Mouse (Mus musculus) liver, embryonic 12.5 days (tissue): ENCODE data around the gene Rab11a. TPM values are rescaled to one million over a fixed set of nuclear protein-coding genes. Genes with fewer than 3 reads are reported as not detected.

Source experiments
- ATAC-seq: fragments of 200-750 bp; cut with Nextera tagmentation; 2 replicates; pipeline ENCODE4 v1.8.0; 2017; ENCODE audit warnings: moderate number of reproducible peaks, mild to moderate bottlenecking, moderate library complexity
- H3K27ac ChIP-seq: fragments of 300-500 bp; sonication (generic); 2 replicates; pipeline ENCODE4 v1.5.1; 2016; ENCODE audit warnings: mild to moderate bottlenecking
- H3K27me3 ChIP-seq: fragments of 300-500 bp; sonication (generic); replicated peaks from 2 replicates; pipeline ENCODE4 v1.6.1; 2016; ENCODE audit warnings: mild to moderate bottlenecking, moderate library complexity
- H3K36me3 ChIP-seq: fragments of 300-500 bp; sonication (generic); 2 replicates; pipeline ENCODE4 v1.6.1; 2016; ENCODE audit warnings: mild to moderate bottlenecking, moderate library complexity
- H3K4me1 ChIP-seq: fragments of 300-500 bp; sonication (generic); 2 replicates; pipeline ENCODE4 v1.6.1; 2016
- H3K4me2 ChIP-seq: fragments of 300-500 bp; sonication (generic); 2 replicates; pipeline ENCODE4 v1.6.1; 2016; ENCODE audit warnings: mild to moderate bottlenecking, moderate library complexity
- H3K4me3 ChIP-seq: fragments of 300-500 bp; sonication (generic); 2 replicates; pipeline ENCODE4 v1.5.1; 2016; ENCODE audit warnings: mild to moderate bottlenecking, moderate library complexity
- H3K9ac ChIP-seq: fragments of 300-500 bp; sonication (generic); 2 replicates; pipeline ENCODE4 v1.6.1; 2016; ENCODE audit warnings: mild to moderate bottlenecking, moderate library complexity
- H3K9me3 ChIP-seq: fragments of 300-500 bp; sonication (generic); replicated peaks from 2 replicates; pipeline ENCODE4 v1.6.1; 2016; ENCODE audit warnings: mild to moderate bottlenecking, moderate library complexity
- WGBS: fragments of 180-500 bp; shearing (Covaris S2); methylation state at CpG from one replicate; pipeline ENCODE4 v1.1.7; 2016; ENCODE audit not compliant: insufficient replicate concordance; 5-methylcytosine and 5-hydroxymethylcytosine counted together
- polyA plus RNA-seq: library from polyadenylated mRNA; unstranded; fragments of >200 nt; fragmentation: Nextera tagmentation; extraction: Ambion mirVana; gene quantifications from 2 replicates; pipeline ENCODE4 v1.2.1, GENCODE M21; 2016

Gene Rab11a
- polyA plus RNA-seq, result 240 and 248 TPM in 2 replicates

GRCm38 (mm10) chr9:64737406-64738201 is at the start of gene Rab11a:
Rab11a (minus strand) TSS chr9:64737758.
- H3K9me3 ChIP-seq, result no peaks in the 10 kb centered on the region
- peak within 1 kb of the TSS; percentile 90 for H3K4me2 ChIP-seq
- H3K4me3 ChIP-seq, result peak within 1 kb of the TSS; percentile 100
- no peaks in the 10 kb centered on the region for H3K36me3 ChIP-seq
- H3K4me1 ChIP-seq, result peaks cover 21% of the 10 kb centered on the region
- 0% methylated on average over 61 of the region's 61 CpGs for WGBS
- no peaks in the 10 kb centered on the region for H3K27me3 ChIP-seq
- peak; percentile 93 for ATAC-seq
- H3K9ac ChIP-seq, result peak within 1 kb of the TSS; percentile 97
- peak within 1 kb of the TSS; percentile 92 for H3K27ac ChIP-seq

- 79% methylated on average over 9 of the region's 9 CpGs for WGBS
- no peak for ATAC-seq
- no peak overlapping the region for H3K9ac ChIP-seq
- no peaks in the 10 kb centered on the region for H3K36me3 ChIP-seq
- H3K27ac ChIP-seq, result peak overlapping the region; percentile 33
- no peaks in the 10 kb centered on the region for H3K27me3 ChIP-seq
- H3K9me3 ChIP-seq, result no peaks in the 10 kb centered on the region
- no peak overlapping the region for H3K4me3 ChIP-seq
- no peak overlapping the region for H3K4me2 ChIP-seq
- H3K4me1 ChIP-seq, result peaks cover 36% of the 10 kb centered on the region
Measured at GRCm38 (mm10) chr9:64786216-64786905, 48.8 kb upstream of the Rab11a start.

- peaks cover 24% of the 10 kb centered on the region for H3K4me1 ChIP-seq
- no peak overlapping the region for H3K4me2 ChIP-seq
- H3K27ac ChIP-seq, result 0 out of 2 replicates have a peak overlapping the region, but pooled peaks have one; percentile 28
- H3K9me3 ChIP-seq, result no peaks in the 10 kb centered on the region
- no peaks in the 10 kb centered on the region for H3K36me3 ChIP-seq
- 25% methylated on average over 4 of the region's 4 CpGs for WGBS
- H3K4me3 ChIP-seq, result no peak overlapping the region
- H3K27me3 ChIP-seq, result no peaks in the 10 kb centered on the region
- ATAC-seq, result peak; percentile 67; the same call in 1 of the 2 replicates
- no peak overlapping the region for H3K9ac ChIP-seq
Measured at GRCm38 (mm10) chr9:64784841-64785240, 47.3 kb upstream of the Rab11a start.

GRCm38 (mm10) chr9:64783511-64783910 is 46.0 kb upstream of the Rab11a start:
- 78% methylated on average over 7 of the region's 7 CpGs for WGBS
- H3K4me1 ChIP-seq, result peaks cover 15% of the 10 kb centered on the region
- ATAC-seq, result no peak

GRCm38 (mm10) chr9:64779628-64780027 is 42.1 kb upstream of the Rab11a start:
- Histone ChIP-seq H3K4me1 (peaks cover 10% of the 10 kb centered on the region), H3K9me3 (no peaks in the 10 kb centered on the region), H3K27ac (no peak overlapping the region), H3K36me3 (no peaks in the 10 kb centered on the region), H3K27me3 (no peaks in the 10 kb centered on the region), H3K4me3 (no peak overlapping the region), H3K4me2 (no peak overlapping the region), H3K9ac (no peak overlapping the region)
- ATAC-seq, result no peak
- 35% methylated on average over 7 of the region's 7 CpGs for WGBS

More at GRCm38 (mm10) chr9:64783511-64783910, 46.0 kb upstream of the Rab11a start:
- Histone ChIP-seq H3K4me3 (no peak overlapping the region), H3K4me2 (no peak overlapping the region), H3K9ac (no peak overlapping the region), H3K36me3 (no peaks in the 10 kb centered on the region), H3K9me3 (no peaks in the 10 kb centered on the region), H3K27me3 (no peaks in the 10 kb centered on the region), H3K27ac (no peak overlapping the region)

GRCm38 (mm10) chr9:64778151-64778550 is 40.6 kb upstream of the Rab11a start:
- H3K9ac ChIP-seq, result no peak overlapping the region
- H3K27ac ChIP-seq, result no peak overlapping the region
- H3K36me3 ChIP-seq, result no peaks in the 10 kb centered on the region
- H3K4me3 ChIP-seq, result no peak overlapping the region
- no peaks in the 10 kb centered on the region for H3K9me3 ChIP-seq
- 68% methylated on average over 1 of the region's 1 CpGs for WGBS
- ATAC-seq, result no peak
- H3K4me2 ChIP-seq, result no peak overlapping the region
- peaks cover 17% of the 10 kb centered on the region for H3K4me1 ChIP-seq
- H3K27me3 ChIP-seq, result no peaks in the 10 kb centered on the region

- Histone ChIP-seq H3K9ac (no peak overlapping the region), H3K9me3 (no peaks in the 10 kb centered on the region), H3K27ac (no peak overlapping the region), H3K4me1 (peaks cover 17% of the 10 kb centered on the region), H3K36me3 (no peaks in the 10 kb centered on the region), H3K27me3 (no peaks in the 10 kb centered on the region), H3K4me3 (no peak overlapping the region), H3K4me2 (no peak overlapping the region)
- 74% methylated on average over 4 of the region's 4 CpGs for WGBS
- no peak for ATAC-seq
Measured at GRCm38 (mm10) chr9:64777441-64777987, 40.0 kb upstream of the Rab11a start.

- H3K4me2 ChIP-seq, result no peak overlapping the region
- peak overlapping the region; percentile 49 for H3K27ac ChIP-seq
- ATAC-seq, result no peak
- peaks cover 27% of the 10 kb centered on the region for H3K4me1 ChIP-seq
- no peaks in the 10 kb centered on the region for H3K9me3 ChIP-seq
- no peak overlapping the region for H3K4me3 ChIP-seq
- no peaks in the 10 kb centered on the region for H3K36me3 ChIP-seq
- WGBS, result 50% methylated on average over 4 of the region's 4 CpGs
- no peaks in the 10 kb centered on the region for H3K27me3 ChIP-seq
- no peak overlapping the region for H3K9ac ChIP-seq
Measured at GRCm38 (mm10) chr9:64775491-64775890, 37.9 kb upstream of the Rab11a start.

- Histone ChIP-seq H3K9ac (no peak overlapping the region), H3K4me2 (no peak overlapping the region), H3K9me3 (no peaks in the 10 kb centered on the region), H3K36me3 (no peaks in the 10 kb centered on the region), H3K27ac (peak overlapping the region; percentile 49), H3K4me3 (no peak overlapping the region), H3K27me3 (no peaks in the 10 kb centered on the region), H3K4me1 (peaks cover 25% of the 10 kb centered on the region)
- WGBS, result 74% methylated on average over 2 of the region's 2 CpGs
- peak; percentile 22; the same call in 1 of the 2 replicates for ATAC-seq
Measured at GRCm38 (mm10) chr9:64774883-64775282, 37.3 kb upstream of the Rab11a start.

GRCm38 (mm10) chr9:64774411-64774811 is 36.9 kb upstream of the Rab11a start:
- H3K27me3 ChIP-seq, result no peaks in the 10 kb centered on the region
- no peaks in the 10 kb centered on the region for H3K9me3 ChIP-seq
- H3K4me3 ChIP-seq, result no peak overlapping the region
- WGBS, result 54% methylated on average over 5 of the region's 5 CpGs
- H3K4me1 ChIP-seq, result peaks cover 22% of the 10 kb centered on the region
- no peak overlapping the region for H3K9ac ChIP-seq
- ATAC-seq, result peak; percentile 45; the same call in 1 of the 2 replicates
- H3K4me2 ChIP-seq, result no peak overlapping the region
- peak overlapping the region; percentile 49 for H3K27ac ChIP-seq
- H3K36me3 ChIP-seq, result no peaks in the 10 kb centered on the region

GRCm38 (mm10) chr9:64773936-64774335 is 36.4 kb upstream of the Rab11a start:
- peaks cover 22% of the 10 kb centered on the region for H3K4me1 ChIP-seq
- no peaks in the 10 kb centered on the region for H3K27me3 ChIP-seq
- H3K27ac ChIP-seq, result peak overlapping the region; percentile 49; the same call in 1 of the 2 replicates
- H3K4me3 ChIP-seq, result no peak overlapping the region
- 49% methylated on average over 4 of the region's 4 CpGs for WGBS
- H3K9me3 ChIP-seq, result no peaks in the 10 kb centered on the region
- no peak overlapping the region for H3K4me2 ChIP-seq
- ATAC-seq, result no peak
- no peak overlapping the region for H3K9ac ChIP-seq
- H3K36me3 ChIP-seq, result no peaks in the 10 kb centered on the region

GRCm38 (mm10) chr9:64773254-64773653 is 35.7 kb upstream of the Rab11a start:
- H3K27ac ChIP-seq, result no peak overlapping the region
- H3K4me1 ChIP-seq, result peaks cover 22% of the 10 kb centered on the region
- H3K9ac ChIP-seq, result no peak overlapping the region
- no peaks in the 10 kb centered on the region for H3K9me3 ChIP-seq
- 71% methylated on average over 8 of the region's 8 CpGs for WGBS
- H3K4me3 ChIP-seq, result no peak overlapping the region
- no peaks in the 10 kb centered on the region for H3K36me3 ChIP-seq
- H3K27me3 ChIP-seq, result no peaks in the 10 kb centered on the region
- H3K4me2 ChIP-seq, result no peak overlapping the region
- no peak for ATAC-seq
